Mouse (Mus musculus) liver, embryonic 11.5 days (tissue): ENCODE data around the gene Hoxa10. TPM values are rescaled to one million over a fixed set of nuclear protein-coding genes. Genes with fewer than 3 reads are reported as not detected.

Experiments used
- ATAC-seq: fragments of 200-750 bp; cut with Nextera tagmentation; replicated peaks from 2 replicates; pipeline ENCODE4 v1.8.0; 2017; ENCODE audit warnings: moderate number of reproducible peaks, mild to moderate bottlenecking, moderate TSS enrichment, moderate library complexity; ENCODE audit not compliant: low FRiP score
- DNase-seq: peaks from one replicate; pipeline ENCODE4 v3.0.0-alpha.2; 2017; ENCODE audit warnings: low spot score
- H3K27ac ChIP-seq: fragments of 300-500 bp; sonication (generic); 2 replicates; pipeline ENCODE4 v1.5.1; 2014; ENCODE audit warnings: mild to moderate bottlenecking, low read depth, low read length, control low read depth
- H3K27me3 ChIP-seq: fragments of 300-500 bp; sonication (generic); replicated peaks from 2 replicates; pipeline ENCODE4 v1.6.1; 2014; ENCODE audit warnings: low read length, mixed read lengths; ENCODE audit not compliant: control insufficient read depth, insufficient read depth
- H3K36me3 ChIP-seq: fragments of 300-500 bp; sonication (generic); 2 replicates; pipeline ENCODE4 v1.6.1; 2014; ENCODE audit warnings: mild to moderate bottlenecking, low read length, moderate library complexity, mixed read lengths; ENCODE audit not compliant: control insufficient read depth, insufficient read depth
- H3K4me1 ChIP-seq: fragments of 300-500 bp; sonication (generic); replicated peaks from 2 replicates; pipeline ENCODE4 v1.6.1; 2014; ENCODE audit warnings: low read length, mixed read lengths; ENCODE audit not compliant: control insufficient read depth, insufficient read depth
- H3K4me2 ChIP-seq: fragments of 300-500 bp; sonication (generic); 2 replicates; pipeline ENCODE4 v1.6.1; 2014; ENCODE audit warnings: mild to moderate bottlenecking, control low read depth, moderate library complexity
- H3K4me3 ChIP-seq: fragments of 300-500 bp; sonication (generic); 2 replicates; pipeline ENCODE4 v1.5.1; 2014; ENCODE audit warnings: low read depth, low read length, control low read depth
- H3K9ac ChIP-seq: fragments of 300-500 bp; sonication (generic); 2 replicates; pipeline ENCODE4 v1.6.1; 2014; ENCODE audit warnings: low read depth, low read length, control low read depth
- H3K9me3 ChIP-seq: fragments of 300-500 bp; sonication (generic); 2 replicates; pipeline ENCODE4 v1.6.1; 2016; ENCODE audit warnings: low read length, inconsistent platforms, mixed read lengths; ENCODE audit not compliant: control insufficient read depth
- WGBS: fragments of 180-500 bp; shearing (Covaris S2); extraction: QIAGEN DNeasy Blood & Tissue Kit; methylation state at CpG from one replicate; pipeline ENCODE4 v1.1.7; 2014; 5-methylcytosine and 5-hydroxymethylcytosine counted together
- polyA plus RNA-seq: library from polyadenylated mRNA; unstranded; fragments of >200 nt; fragmentation: Nextera tagmentation; extraction: Ambion mirVana; gene quantifications from 2 replicates; pipeline ENCODE4 v1.2.1, GENCODE M21; 2014

Gene Hoxa10
- polyA plus RNA-seq, 1 experiment from 2014 or later = 2.2 TPM

DNA sequence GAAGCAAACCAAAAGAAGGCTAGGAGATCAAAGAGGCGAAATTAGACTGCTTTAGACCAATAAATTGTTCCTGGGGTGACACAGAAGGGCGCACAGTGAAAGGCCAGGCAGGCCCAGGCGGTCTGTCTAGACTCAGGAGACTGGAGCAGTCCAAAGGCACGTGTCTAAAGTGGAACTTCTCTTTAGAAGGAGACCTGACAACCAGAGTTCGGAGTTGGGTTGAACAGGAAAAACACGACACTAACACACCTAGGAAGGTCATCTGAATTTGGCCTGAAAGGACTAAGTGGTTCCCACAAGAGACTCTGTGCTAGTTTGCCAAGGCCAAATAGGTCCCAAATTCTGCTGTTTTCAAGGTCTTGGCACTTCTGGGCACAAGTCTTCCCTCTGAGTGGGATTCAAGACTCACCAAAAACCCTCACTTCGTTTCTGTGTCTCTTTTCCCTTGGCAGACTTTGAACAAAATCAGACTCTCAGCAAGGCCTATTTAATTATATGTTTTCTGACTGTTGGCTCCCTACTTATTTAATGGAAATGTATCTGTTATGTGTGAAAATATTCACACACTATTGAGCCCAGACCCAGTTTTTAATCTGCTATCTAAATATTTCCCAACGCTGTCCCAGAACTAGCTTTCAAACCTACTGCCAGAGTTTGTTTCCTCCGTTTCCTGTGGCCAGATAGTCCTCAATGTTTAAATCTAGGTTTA, 21.3 kb downstream of the Hoxa10 start:
- no peaks in the 10 kb centered on the region for H3K36me3 ChIP-seq
- H3K4me3 ChIP-seq = no peak overlapping the region
- DNase-seq (no peak), ATAC-seq (no peak)
- no peaks in the 10 kb centered on the region for H3K4me1 ChIP-seq
- peaks cover 100% of the 10 kb centered on the region for H3K27me3 ChIP-seq
- H3K27ac ChIP-seq = no peak overlapping the region
- no peak overlapping the region for H3K9ac ChIP-seq
- WGBS = 30% methylated on average over 9 of the region's 9 CpGs
- H3K4me2 ChIP-seq = no peak overlapping the region
- no peaks in the 10 kb centered on the region for H3K9me3 ChIP-seq

DNA sequence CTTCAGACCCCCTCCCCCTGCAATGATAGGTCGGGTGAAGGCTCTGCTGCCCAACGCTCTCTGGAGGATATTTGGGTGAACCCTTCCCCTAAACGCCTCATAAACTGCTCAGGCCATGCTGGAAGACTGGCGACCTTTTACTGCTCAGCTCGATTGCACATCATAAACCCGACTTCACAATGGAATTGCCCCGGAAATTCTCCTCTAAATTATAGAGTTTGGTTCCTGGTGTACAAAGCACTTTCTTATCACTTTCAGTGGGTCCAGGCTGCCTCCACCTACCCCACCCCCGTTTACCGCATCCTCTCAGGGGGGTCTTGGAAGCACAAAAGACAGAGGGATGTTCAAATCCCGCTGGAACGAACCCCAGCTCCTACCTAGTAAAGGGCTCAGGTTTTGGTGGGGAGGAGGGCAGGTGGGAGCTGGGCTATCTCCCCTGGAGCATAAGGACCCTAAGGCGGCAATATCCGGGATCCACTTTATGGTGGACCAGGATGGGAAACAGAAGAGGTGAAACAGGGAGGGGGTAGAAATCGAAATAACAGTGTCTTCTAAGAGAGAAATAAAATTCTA, 21.9 kb downstream of the Hoxa10 start:
- DNase-seq = no peak
- H3K9me3 ChIP-seq = no peaks in the 10 kb centered on the region

DNA sequence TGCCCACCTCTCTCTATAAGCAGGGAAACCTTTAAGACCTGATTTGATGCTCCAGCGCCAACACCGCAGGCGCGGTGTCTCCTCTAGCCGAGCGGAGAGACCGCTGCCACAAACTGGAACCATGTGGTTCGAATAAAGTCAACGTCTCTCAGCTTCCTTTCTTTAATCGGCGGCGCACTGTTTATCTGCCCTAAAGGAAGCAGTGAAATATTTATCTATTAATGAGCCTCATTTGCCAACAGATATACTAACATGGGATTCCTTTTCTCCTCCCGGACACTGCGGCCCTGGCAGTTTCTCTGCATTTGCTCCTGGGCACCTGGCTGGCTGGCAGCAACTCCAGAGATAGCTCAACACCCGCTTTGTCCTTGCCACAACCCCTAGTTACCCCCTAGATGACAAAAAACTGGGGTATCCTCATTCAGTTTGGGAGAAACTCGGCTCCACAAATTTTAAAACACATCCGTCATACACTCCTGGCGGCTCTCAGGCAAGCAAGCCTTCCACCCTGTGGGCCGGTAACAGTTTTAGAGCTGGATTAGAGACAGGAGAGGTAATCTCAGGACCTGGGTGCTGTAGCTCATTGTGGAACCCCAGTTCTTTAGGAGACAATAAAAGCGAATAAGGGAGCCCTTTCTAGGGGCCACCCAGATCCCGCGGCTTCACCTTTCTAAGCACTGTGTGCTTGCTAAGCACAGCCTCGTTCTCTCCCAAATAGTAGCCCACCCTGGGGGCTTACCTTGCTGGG, 22.6 kb downstream of the Hoxa10 start:
- ATAC-seq (no peak), DNase-seq (no peak)
- no peak overlapping the region for H3K9ac ChIP-seq
- H3K27ac ChIP-seq = no peak overlapping the region
- H3K36me3 ChIP-seq = no peaks in the 10 kb centered on the region
- peak overlapping the region; percentile 62 for H3K4me2 ChIP-seq
- peak overlapping the region; percentile 40; the same call in 1 of the 2 replicates for H3K4me3 ChIP-seq
- WGBS = 7% methylated on average over 23 of the region's 23 CpGs
- no peaks in the 10 kb centered on the region for H3K9me3 ChIP-seq
- peaks cover 100% of the 10 kb centered on the region for H3K27me3 ChIP-seq
- H3K4me1 ChIP-seq = no peaks in the 10 kb centered on the region

More for the DNA sequence above, 21.9 kb downstream of the Hoxa10 start:
- no peaks in the 10 kb centered on the region for H3K4me1 ChIP-seq
- H3K27ac ChIP-seq = no peak overlapping the region
- H3K27me3 ChIP-seq = peaks cover 100% of the 10 kb centered on the region
- WGBS = 8% methylated on average over 14 of the region's 14 CpGs
- no peak overlapping the region for H3K4me3 ChIP-seq
- no peak overlapping the region for H3K9ac ChIP-seq
- no peaks in the 10 kb centered on the region for H3K36me3 ChIP-seq
- no peak for ATAC-seq
- H3K4me2 ChIP-seq = no peak overlapping the region

DNA sequence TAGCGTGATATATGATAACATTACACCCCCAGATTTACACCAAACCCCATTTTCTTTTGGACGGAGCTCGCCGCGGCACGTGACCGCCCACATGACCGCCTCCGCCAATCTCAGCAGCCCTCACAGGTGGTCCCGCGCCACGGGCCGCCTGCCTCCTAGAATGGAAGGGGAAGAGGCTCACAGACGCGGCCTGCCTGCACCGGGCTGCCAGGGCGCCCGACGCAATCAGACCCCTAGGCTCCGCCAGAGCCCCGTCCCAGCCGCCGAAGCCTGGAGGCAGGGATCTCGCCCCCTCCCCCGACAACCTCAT, 23.2 kb downstream of the Hoxa10 start:
- H3K27me3 ChIP-seq = peaks cover 100% of the 10 kb centered on the region
- no peak for DNase-seq
- H3K4me3 ChIP-seq = peak overlapping the region; percentile 40
- under 1% methylated on average over 25 of the region's 25 CpGs for WGBS
- no peak for ATAC-seq
- no peak overlapping the region for H3K9ac ChIP-seq
- H3K4me1 ChIP-seq = no peaks in the 10 kb centered on the region
- peak overlapping the region; percentile 62 for H3K4me2 ChIP-seq
- H3K9me3 ChIP-seq = no peaks in the 10 kb centered on the region
- no peak overlapping the region for H3K27ac ChIP-seq
- H3K36me3 ChIP-seq = no peaks in the 10 kb centered on the region

DNA sequence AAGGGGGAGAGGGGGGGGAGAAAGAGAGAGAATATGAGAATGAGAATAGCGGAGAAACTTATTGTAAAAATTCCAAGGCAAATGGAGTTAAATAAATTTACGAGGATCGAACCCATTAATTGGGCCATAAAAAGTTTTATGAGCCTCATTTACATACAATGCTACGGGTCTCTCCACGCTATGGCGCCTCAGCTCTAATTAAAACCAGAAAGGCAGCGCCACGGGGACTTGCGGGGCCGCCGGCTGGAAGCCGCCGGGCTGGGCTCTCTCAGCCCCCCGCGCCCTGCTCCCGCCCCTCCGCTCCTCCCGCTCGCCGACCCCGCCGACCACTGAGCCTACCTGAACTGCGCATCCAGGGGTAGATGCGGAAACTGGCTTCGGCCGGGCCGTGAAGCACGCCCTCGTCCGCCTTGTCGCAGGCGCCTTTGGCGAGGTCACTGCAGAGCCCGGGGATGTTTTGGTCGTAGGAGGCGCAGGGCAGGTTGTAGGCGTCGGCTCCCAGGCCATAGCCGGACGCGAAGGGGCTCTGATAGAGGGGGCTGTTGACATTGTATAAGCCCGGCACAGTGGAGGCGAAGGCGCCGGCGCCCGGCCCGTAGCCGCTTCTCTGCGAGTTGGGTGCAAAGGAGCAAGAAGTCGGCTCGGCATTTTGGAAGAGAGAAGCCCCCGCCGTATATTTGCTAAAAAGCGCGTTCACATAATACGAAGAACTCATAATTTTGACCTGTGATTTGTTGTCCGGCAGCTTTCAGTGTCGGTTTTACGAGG, 23.8 kb downstream of the Hoxa10 start:
- Histone ChIP-seq H3K4me2 (peak overlapping the region; percentile 62), H3K4me1 (no peaks in the 10 kb centered on the region; the same call in 1 of the 2 replicates), H3K9ac (peak overlapping the region; percentile 12; the same call in 1 of the 2 replicates), H3K9me3 (no peaks in the 10 kb centered on the region), H3K36me3 (no peaks in the 10 kb centered on the region), H3K4me3 (peak overlapping the region; percentile 40), H3K27ac (no peak overlapping the region), H3K27me3 (peaks cover 100% of the 10 kb centered on the region)
- no peak for ATAC-seq
- 2% methylated on average over 60 of the region's 60 CpGs for WGBS
- DNase-seq = no peak

DNA sequence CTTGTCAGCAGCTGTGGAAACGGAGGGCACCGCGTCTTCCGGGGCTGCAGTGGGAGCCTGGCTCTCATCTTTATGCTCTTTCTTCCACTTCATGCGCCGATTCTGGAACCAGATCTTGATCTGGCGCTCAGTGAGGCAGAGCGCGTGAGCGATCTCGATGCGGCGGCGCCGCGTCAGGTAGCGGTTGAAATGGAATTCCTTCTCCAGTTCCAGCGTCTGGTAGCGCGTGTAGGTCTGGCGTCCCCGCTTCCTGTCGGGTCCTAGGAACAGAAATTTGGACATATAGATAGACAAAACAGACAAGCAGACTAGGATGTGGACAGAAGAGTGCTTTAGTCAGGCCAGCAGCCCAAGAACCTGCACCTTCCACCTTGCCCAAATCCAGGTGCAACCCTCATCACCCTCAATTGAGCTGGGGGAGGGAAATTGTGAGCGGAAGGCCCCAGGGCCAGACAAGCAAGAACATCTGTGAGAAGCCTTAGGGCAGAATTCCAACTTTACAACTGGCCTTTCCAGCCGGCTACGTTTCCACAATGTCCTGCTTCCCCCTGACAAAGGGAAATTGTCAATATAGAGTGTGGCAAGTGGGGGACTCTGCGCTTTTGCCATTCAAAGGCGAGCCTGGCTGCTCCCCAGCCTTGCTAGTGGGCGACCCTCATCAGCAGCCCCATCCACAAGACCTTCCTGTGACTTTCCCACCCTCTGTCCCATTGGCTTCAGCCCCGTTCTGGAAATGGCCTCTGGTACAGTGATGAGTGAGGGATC, 24.7 kb downstream of the Hoxa10 start:
- DNase-seq (no peak), ATAC-seq (no peak)
- Histone ChIP-seq H3K9ac (no peak overlapping the region), H3K4me3 (no peak overlapping the region), H3K36me3 (no peaks in the 10 kb centered on the region), H3K27me3 (peaks cover 100% of the 10 kb centered on the region), H3K27ac (no peak overlapping the region), H3K4me2 (peak overlapping the region; percentile 23; the same call in 1 of the 2 replicates), H3K4me1 (no peaks in the 10 kb centered on the region; the same call in 1 of the 2 replicates), H3K9me3 (no peaks in the 10 kb centered on the region)
- WGBS = 4% methylated on average over 30 of the region's 30 CpGs

DNA sequence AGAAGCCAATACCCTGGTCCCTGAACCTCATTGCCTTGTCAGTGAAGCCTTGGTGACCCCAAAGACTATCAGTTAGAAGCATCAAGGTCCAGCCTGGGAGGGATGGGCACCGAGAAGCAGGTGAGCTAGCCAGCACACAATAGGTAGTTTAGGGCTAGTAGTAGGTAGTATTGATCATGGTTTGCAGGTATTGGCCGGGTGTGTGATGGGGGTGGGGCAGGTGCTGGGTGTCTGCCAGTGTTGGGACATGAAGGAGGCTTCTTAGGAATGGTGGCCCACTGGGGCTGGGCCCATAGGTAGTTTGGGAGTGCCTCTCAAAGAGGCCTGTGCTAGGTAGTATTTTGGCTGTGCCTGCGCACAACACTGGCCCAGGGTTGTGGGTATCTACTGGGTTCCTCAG, 25.6 kb downstream of the Hoxa10 start:
- H3K9me3 ChIP-seq = no peaks in the 10 kb centered on the region
- H3K9ac ChIP-seq = no peak overlapping the region
- no peak for ATAC-seq
- H3K4me3 ChIP-seq = no peak overlapping the region
- H3K4me1 ChIP-seq = no peaks in the 10 kb centered on the region; the same call in 1 of the 2 replicates
- H3K4me2 ChIP-seq = no peak overlapping the region
- WGBS = 16% methylated on average over 3 of the region's 3 CpGs
- H3K36me3 ChIP-seq = no peaks in the 10 kb centered on the region
- H3K27me3 ChIP-seq = peaks cover 100% of the 10 kb centered on the region
- H3K27ac ChIP-seq = no peak overlapping the region
- DNase-seq = no peak

DNA sequence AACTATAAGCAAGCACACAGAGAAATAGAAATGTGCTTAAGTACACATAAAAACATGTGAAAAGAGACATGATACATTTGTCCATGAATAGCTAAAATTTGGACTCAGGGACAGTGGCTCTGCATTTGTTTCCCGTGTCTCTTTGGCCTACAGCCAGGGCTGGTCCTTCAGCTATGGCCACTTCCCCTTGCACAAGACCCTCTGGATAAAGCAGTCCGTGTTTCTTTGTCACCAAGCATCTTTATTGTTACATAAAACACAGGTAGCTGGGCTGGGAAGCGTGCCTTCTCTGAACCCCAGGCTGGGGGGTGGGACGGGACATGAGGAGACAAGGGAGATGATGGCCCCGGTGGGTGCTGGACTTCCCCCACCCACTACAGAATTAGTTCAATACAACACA, 26.4 kb downstream of the Hoxa10 start:
- ATAC-seq = no peak
- no peak for DNase-seq
- H3K4me1 ChIP-seq = no peaks in the 10 kb centered on the region; the same call in 1 of the 2 replicates
- no peak overlapping the region for H3K4me2 ChIP-seq
- H3K9ac ChIP-seq = no peak overlapping the region
- no peaks in the 10 kb centered on the region for H3K9me3 ChIP-seq
- peaks cover 100% of the 10 kb centered on the region for H3K27me3 ChIP-seq
- H3K27ac ChIP-seq = no peak overlapping the region
- H3K36me3 ChIP-seq = no peaks in the 10 kb centered on the region
- no peak overlapping the region for H3K4me3 ChIP-seq
- 23% methylated on average over 5 of the region's 5 CpGs for WGBS
